Mouse (Mus musculus) R1 (cell line): ENCODE results near the gene Arxes2.
"Not testable (repeated sequence)": the region's sequence is repeated elsewhere in the genome, so short reads cannot be mapped to it uniquely, and the experiment has no call there.

Experiments used
- DNase-seq: peaks from one replicate; pipeline ENCODE4 v3.0.0-alpha.2; 2018; ENCODE audit warnings: low read depth, low spot score

The Arxes2 gene

DNA sequence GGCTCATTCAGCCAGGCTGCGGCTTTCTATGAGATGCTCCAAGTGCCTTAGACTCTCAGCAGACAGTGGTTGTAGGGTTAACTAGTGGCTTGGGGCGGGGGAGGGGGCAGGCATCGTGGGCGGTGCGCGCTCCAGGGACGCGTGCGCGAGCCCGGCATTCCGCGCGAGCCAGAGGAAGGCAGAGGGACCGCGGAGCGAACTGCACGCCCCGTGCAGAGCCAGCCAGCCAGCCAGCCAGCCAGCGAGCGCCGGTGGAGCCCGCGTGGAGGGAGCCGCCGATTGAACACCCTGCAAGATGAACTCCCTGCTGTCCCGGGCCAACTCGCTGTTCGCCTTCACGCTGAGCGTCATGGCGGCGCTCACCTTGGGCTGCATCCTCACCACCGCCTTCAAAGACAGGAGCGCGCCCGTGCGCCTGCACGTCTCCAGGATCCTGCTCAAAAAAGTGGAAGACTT is at the start of gene Arxes2:
Gene Arxes2 (plus strand): TSS at position 161 of the 456 bp plus-strand sequence.
- not testable (repeated sequence) for DNase-seq

DNA sequence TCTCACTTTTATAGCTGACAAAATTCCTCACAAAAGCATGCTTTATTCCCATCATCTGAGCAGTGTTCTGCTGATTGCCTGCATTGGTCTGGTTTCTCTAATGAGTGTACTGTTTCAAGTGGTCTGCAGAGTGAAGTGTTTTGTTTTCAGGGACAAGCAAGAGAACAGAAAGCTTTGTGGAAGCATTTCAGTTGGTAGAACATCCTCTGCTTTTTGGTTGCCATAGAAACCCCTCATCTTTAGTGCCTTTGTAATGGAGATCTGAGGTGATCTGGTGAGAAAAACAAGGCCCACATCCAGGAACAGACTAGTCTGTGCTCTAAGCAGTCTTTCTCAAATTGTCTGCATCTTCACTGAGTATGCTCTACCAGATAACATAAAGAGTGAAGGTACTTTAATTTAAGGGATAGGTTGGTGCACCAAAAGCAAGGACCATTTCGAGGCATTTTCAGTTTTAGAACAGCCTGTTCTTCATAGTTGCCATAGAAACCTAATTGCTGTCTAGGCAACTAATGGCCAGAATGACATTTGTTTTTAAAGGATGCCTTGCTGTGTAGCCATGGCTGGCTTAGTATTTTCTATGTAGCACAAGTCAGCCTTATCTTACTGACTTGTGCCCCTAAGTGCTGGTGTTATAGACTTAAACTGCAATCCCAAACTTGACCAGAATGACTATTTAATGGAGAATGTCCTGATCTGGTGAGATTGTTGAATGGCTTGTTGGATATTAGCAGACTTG is 44.8 kb upstream of the Arxes2 start:
- peak; percentile 36 for DNase-seq

DNA sequence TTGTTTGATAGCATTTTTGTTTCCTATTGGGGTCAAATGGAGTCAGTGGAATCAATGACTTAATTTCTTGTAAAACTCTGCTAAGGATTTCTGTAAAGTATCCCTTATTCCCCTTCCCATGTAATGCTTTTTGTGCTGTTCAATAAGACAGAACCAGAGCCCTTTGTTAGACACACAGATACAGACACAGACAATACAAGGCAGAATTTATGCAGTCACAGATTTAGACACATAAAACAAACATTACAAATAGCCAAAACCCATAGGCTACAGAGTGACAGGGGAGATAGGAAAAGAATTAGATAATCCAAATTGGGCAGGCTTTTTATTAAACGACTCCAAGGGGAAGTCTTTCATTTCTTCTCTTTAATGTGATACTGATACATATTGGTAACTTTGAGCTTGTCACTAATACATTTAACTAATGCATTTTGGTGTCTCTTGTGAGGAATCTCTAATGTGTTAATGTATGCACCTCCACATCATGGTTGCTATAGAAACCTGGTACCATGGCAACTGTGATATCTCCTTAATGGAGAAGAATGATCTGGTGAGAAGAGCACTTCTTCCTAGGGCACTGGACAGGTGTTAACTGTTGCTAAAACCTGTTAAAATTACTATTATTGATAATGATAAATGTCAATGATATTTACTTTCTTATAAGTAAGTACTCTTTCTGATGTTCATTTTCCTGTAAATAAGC is 36.5 kb upstream of the Arxes2 start:
- peak; percentile 10 for DNase-seq

DNA sequence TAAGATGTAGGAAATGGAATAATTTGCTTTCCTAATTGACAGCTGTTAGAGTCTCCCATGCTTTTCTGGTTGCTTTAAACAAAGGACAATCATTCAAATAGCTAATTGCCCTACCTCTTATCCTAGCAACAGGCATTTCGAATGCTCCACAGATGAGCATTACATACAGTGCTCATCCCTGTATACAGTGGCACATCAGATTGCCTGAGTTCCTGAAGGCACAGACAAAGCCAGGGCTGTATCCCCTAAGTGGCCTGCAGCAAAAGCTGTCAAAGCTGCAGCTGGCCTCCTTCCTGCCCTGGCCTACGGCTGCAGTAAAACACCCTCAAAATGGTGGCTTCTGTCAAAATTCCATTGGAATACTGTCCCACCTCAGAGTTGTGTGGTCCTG is 35.9 kb upstream of the Arxes2 start:
- no peak for DNase-seq

- no peak for DNase-seq
These were observed 34.9 kb upstream of the Arxes2 start for GRCm38 (mm10) chrX:135958589-135959225.

GRCm38 (mm10) chrX:135959536-135959935 is 34.1 kb upstream of the Arxes2 start:
- DNase-seq = no peak

- DNase-seq = no peak
These were observed 31.3 kb upstream of the Arxes2 start for GRCm38 (mm10) chrX:135962342-135962741.

DNA sequence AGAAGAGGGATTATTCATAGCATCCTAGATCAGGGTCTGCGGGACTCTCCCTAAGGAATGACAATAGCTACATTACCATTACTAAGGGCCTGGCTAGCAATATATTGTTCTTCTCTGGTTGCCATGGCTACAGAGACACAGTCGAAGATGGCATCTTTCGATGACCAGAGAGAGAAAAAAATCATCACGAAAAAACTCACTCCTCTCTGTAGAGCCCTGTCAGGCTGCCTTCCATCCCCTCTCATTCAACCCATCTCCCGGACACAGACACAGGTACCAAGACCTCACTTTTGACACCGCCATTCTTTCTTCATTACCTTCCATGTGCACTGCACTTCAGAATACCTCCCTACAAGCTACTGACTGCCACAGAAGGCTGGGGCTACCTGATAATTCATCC is 30.5 kb upstream of the Arxes2 start:
- peak; percentile 73 for DNase-seq

DNA sequence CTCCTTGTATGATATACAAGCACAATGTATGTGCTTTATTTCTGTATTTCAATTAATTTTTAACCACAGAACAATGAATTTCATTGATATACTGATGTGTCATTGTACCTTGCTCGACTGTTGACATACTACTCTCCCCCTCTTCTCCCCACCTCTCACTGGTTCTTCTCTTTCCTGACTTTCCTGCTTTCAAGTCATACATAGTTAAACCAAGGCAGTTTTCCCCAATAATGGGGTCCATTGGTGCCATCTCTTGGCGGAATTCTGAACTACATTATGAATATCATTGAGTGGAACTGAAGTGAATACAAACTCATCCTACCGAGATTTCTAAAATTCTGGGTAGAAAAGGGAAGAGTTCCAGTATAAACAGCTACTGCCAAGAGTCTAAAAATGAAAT is 30.0 kb upstream of the Arxes2 start:
- peak; percentile 51 for DNase-seq

DNA sequence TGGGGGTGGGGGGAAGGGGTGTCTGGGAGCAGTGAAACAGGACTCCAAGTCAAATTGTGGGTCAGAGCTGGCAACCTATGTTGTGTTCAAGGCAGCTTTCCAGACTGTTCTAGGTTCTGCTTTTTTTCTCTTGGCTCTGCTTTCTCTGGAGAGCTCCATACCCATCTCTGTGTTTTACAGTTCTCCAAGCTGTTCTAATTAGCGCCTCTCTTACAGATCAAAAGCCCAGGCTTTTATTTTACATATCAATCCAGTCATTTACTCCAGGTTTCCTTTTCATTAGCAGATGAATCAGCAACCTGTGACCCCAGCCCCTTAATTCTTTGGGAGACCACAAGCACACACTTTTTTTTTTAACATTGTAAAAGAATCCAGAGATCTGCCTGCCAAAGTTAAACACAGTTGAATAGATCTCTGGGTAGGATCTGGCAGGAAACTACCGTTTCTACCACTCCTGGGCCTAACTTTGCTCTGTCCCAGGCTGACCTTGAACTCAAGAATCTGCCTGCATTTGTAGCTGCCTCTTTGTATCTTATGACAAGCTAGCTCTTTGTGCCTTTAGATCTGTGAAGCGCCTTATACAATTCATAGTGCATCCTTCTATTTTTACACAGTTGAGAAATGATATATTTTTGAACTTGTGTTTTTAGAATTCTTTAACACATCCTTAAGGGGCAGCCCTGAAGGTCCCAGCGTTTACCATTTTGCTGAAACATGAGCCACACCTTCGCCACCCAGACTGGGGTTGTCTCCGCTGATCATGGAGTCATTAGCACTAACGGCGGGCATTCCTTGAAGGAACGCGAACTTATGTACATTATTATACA is 19.8 kb upstream of the Arxes2 start:
- DNase-seq = peak; percentile 70

GRCm38 (mm10) chrX:135974424-135975225 is 19.0 kb upstream of the Arxes2 start:
- DNase-seq = peak; percentile 49

DNA sequence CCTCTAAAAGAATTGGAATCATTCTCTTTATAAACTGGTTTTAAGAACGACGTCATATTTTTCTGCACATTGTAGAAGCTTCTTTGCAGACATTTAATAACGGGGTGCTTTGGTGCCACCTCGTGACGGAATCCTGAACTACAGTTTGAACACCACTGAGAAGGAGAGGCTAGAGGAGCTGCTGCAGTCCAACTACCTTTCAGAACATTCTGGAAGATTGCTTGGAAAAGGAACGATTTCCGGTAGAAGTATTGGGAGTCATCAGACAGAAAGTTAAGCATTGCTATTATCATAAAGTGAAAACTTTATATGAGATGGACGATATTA is 18.4 kb upstream of the Arxes2 start:
- peak; percentile 57 for DNase-seq

GRCm38 (mm10) chrX:135984539-135985260 is 8.9 kb upstream of the Arxes2 start:
- no peak for DNase-seq

- no peak for DNase-seq
These were observed 7.4 kb upstream of the Arxes2 start for GRCm38 (mm10) chrX:135986267-135986666.

DNA sequence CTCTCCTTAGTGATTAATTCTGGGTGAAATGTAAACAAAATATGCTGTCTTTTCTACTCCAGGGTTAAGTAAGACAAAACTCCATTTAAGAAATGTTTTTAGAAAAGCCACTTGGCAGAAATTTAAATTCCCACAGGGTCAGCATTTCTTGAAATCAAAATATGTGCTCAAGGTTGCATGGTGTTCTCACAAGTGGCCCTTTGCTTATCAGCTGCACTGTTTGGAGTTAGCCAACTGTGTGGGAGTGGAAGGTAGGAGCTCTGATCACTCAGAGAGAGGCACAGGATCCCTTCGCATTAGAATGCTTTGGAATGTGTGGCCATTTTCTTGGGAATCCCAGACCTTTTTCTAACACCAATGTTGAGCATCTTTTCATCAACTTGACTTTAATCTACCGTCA is 3.0 kb upstream of the Arxes2 start:
- no peak for DNase-seq

- DNase-seq = peak; percentile 36
These were observed 431 bp upstream of the Arxes2 start for GRCm38 (mm10) chrX:135993192-135993594.

- no peak for DNase-seq
These were observed 13.7 kb downstream of the Arxes2 start for GRCm38 (mm10) chrX:136007199-136007843.

DNA sequence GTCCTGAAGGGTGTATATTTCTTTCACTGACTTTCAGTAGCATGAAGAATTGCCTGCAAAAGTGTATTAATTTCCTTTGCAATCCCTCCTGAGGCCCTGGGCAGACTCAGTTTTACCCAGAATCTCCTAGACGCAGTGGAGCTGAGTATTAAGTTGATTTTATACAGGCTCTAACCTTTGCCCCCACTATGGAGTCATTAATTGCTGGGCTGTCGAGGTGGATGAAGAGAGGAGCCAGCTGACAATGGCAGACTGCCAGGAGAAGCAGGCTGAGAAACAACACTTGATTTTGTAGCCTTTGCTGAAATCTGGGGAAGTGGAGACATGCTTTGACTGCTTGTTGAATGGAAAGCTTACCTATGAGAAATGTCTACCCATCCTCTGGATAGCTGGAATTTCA is 20.8 kb downstream of the Arxes2 start:
- DNase-seq = no peak

DNA sequence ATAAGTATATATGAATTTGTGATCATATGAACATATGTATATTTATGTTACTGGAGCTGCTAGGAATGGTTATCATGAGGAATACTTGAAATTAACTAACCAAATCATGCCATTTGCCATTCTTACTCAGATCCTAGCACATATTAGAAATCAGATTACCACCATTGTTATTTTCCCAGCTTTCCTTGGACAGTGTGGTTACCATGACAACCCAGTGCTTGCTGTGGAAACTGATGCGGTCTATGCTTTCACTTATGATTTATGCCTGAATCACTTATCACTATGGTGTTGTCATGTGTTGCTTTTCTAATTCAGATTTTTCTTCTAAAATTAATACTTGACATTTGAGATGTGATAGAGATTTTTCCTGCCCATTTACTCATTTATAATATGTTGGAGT is 36.7 kb downstream of the Arxes2 start:
- no peak for DNase-seq
